Mouse (Mus musculus) midbrain, embryonic 16.5 days (tissue): ENCODE measurements around the gene Edrf1. TPM values are rescaled to one million over a fixed set of nuclear protein-coding genes. Genes with fewer than 3 reads are reported as not detected.
A peak's percentile ranks its signal among the peaks of the same experiment; 100 is the strongest.

Experiments
- ATAC-seq: fragments of 200-750 bp; cut with Nextera tagmentation; 2 replicates; pipeline ENCODE4 v1.8.0; 2017; ENCODE audit warnings: moderate TSS enrichment
- H3K27ac ChIP-seq: fragments of 300-500 bp; sonication (generic); 2 replicates; pipeline ENCODE4 v1.5.1; 2014; ENCODE audit warnings: mild to moderate bottlenecking, low read length, mixed read lengths
- H3K27me3 ChIP-seq: fragments of 300-500 bp; sonication (generic); 2 replicates; pipeline ENCODE4 v1.6.1; 2014; ENCODE audit warnings: low read depth, low read length, mixed read lengths; ENCODE audit not compliant: control insufficient read depth, insufficient read depth
- H3K36me3 ChIP-seq: fragments of 300-500 bp; sonication (generic); 2 replicates; pipeline ENCODE4 v1.6.1; 2014; ENCODE audit warnings: mild to moderate bottlenecking, low read length, moderate library complexity, mixed read lengths; ENCODE audit not compliant: control insufficient read depth, insufficient read depth
- H3K4me1 ChIP-seq: fragments of 300-500 bp; sonication (generic); 2 replicates; pipeline ENCODE4 v1.6.1; 2014; ENCODE audit warnings: mild to moderate bottlenecking, low read length, mixed read lengths; ENCODE audit not compliant: control insufficient read depth, insufficient read depth
- H3K4me2 ChIP-seq: fragments of 300-500 bp; sonication (generic); 2 replicates; pipeline ENCODE4 v1.6.1; 2014; ENCODE audit warnings: mild to moderate bottlenecking, low read length, mixed read lengths
- H3K4me3 ChIP-seq: fragments of 300-500 bp; sonication (generic); 2 replicates; pipeline ENCODE4 v1.5.1; 2014; ENCODE audit warnings: low read depth, mild to moderate bottlenecking, low read length, moderate library complexity, mixed read lengths
- H3K9ac ChIP-seq: fragments of 300-500 bp; sonication (generic); 2 replicates; pipeline ENCODE4 v1.6.1; 2014; ENCODE audit warnings: low read depth, low read length, mixed read lengths
- H3K9me3 ChIP-seq: fragments of 300-500 bp; sonication (generic); replicated peaks from 2 replicates; pipeline ENCODE4 v1.6.1; 2014; ENCODE audit warnings: mild to moderate bottlenecking, low read length, mixed read lengths; ENCODE audit not compliant: control insufficient read depth, poor library complexity, severe bottlenecking
- WGBS: fragments of 180-500 bp; shearing (Covaris S2); extraction: QIAGEN DNeasy Blood & Tissue Kit; methylation state at CpG from one replicate; pipeline ENCODE4 v1.1.7; 2014; 5-methylcytosine and 5-hydroxymethylcytosine counted together
- polyA plus RNA-seq: library from polyadenylated mRNA; unstranded; fragments of >200 nt; fragmentation: Nextera tagmentation; extraction: Ambion mirVana; gene quantifications from 2 replicates; pipeline ENCODE4 v1.2.1, GENCODE M21; 2015

Gene Edrf1
- polyA plus RNA-seq, 1 experiment from 2014 or later = 19.5 TPM

DNA sequence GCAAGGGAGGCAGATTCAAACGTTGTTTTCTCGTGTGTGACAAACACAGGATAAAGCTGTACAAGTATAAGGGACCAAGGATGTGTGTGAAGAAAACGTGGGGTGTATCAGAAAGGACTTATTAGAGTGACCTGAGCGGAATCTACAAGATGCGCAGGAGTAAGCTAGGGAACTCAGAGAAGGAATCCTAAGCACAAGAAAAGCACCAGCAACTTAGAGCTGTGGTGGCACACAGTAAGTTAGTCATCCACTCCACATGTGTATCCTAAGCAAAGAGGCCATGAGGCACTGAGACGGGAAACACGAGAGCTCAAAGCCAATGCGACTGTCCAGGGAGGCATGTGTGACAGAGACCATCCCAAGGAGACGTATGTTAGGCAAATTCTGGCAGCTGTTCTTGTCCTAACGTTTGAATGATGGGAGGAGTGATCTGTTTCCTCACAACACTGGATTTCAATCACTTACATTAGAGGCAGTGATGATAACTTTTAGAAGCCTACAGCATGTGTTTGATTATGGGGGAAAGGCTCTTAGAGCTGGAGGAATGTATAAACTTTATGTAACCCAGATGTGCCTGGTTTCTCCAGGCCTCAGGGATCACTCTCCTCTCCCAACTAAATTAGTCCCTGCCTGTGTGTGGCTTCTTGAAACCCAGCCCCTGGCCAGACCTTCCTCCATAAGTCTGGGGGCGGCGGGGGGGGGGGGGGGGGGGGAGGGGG is 2.3 kb upstream of the Edrf1 start:
- H3K27me3 ChIP-seq = no peaks in the 10 kb centered on the region
- no peaks in the 10 kb centered on the region for H3K36me3 ChIP-seq
- no peaks in the 10 kb centered on the region for H3K9me3 ChIP-seq
- WGBS = 61% methylated on average over 10 of the region's 12 CpGs
- ATAC-seq = no peak
- no peak overlapping the region for H3K27ac ChIP-seq
- H3K9ac ChIP-seq = no peak overlapping the region
- no peak overlapping the region for H3K4me2 ChIP-seq
- no peak overlapping the region for H3K4me3 ChIP-seq
- H3K4me1 ChIP-seq = peaks cover 8% of the 10 kb centered on the region

DNA sequence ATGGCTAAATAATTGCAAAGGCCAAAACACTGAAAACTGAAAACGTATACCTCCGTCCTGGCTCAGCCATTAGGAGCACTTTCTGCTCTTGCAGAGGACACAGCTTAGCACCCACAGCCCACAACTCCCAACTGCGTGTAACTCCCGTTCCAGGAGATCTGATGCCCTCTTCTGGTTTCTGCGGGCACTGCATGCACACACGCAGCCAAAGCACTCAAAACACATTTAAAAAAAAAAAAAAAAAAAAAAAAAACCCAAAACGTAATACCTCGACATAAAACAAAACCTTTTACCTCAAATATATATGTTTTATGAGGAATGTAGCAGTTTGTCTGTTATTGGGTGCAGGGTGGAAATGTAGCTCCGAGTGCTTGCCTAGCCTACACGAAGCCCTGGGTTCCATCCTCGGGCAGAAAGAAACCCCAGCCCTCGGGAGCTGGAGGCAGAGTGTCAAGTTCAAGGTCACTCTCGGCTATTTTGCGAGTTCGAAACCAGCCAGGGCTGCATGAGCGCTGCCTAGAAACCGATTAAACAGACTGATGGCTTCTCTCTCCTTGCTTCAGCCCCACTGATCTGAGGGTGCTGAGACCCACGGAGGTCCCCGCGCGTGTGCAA is 498 bp upstream of the Edrf1 start:
- Histone ChIP-seq H3K4me1 (peaks cover 8% of the 10 kb centered on the region), H3K9me3 (no peaks in the 10 kb centered on the region), H3K9ac (peak overlapping the region; percentile 94), H3K4me3 (peak overlapping the region; percentile 93), H3K27me3 (no peaks in the 10 kb centered on the region), H3K27ac (peak overlapping the region; percentile 90), H3K36me3 (peaks cover 6% of the 10 kb centered on the region), H3K4me2 (peak overlapping the region; percentile 55)
- peak; percentile 66 for ATAC-seq
- WGBS = 2% methylated on average over 21 of the region's 21 CpGs

DNA sequence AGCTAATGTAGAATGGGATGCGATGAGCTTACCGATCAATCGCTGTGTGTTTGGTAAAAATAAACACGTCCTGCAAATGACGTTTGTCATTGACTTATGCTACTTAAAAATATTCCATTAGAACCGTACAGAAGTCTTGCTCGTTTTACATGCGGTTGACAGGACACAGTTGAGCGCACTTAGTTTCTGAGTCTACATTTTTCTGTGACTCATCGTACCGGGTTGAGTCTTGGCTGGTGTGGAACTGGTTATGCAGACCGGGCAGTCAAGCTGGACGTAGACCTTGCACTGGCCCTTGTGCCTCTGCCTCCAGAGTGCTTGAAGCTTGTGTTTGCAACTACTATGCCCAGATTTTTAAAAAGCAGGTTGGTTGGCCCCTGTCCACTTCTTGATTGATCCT is 963 bp downstream of the Edrf1 start:
- WGBS = 14% methylated on average over 13 of the region's 13 CpGs
- no peak for ATAC-seq
- H3K9ac ChIP-seq = peak overlapping the region; percentile 94
- peaks cover 8% of the 10 kb centered on the region for H3K4me1 ChIP-seq
- peak overlapping the region; percentile 90 for H3K4me2 ChIP-seq
- no peaks in the 10 kb centered on the region for H3K9me3 ChIP-seq
- peaks cover 18% of the 10 kb centered on the region for H3K36me3 ChIP-seq
- no peak overlapping the region; the same call in 1 of the 2 replicates for H3K27ac ChIP-seq
- H3K4me3 ChIP-seq = peak overlapping the region; percentile 93
- no peaks in the 10 kb centered on the region for H3K27me3 ChIP-seq

DNA sequence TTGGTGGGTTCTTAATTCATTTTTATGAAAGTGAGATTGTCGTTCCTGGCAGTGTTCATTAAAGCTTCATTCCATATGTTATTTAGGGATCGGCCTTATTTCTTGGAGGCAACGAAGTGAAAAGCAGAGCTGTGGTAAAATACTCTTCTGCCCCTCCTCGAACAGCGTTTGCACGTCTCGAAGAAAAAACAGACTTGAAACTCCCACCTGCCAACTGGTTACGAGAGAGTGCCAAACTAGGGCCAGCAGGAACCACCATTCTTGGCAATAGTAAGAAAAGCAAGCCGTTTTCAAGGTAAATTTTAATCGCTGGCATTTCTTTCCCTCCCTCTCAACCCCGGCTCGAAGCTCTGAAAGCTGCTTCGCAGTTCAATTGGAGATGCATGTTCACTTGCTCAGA is 1.5 kb downstream of the Edrf1 start:
- Histone ChIP-seq H3K27me3 (no peaks in the 10 kb centered on the region), H3K9ac (no peak overlapping the region)

DNA sequence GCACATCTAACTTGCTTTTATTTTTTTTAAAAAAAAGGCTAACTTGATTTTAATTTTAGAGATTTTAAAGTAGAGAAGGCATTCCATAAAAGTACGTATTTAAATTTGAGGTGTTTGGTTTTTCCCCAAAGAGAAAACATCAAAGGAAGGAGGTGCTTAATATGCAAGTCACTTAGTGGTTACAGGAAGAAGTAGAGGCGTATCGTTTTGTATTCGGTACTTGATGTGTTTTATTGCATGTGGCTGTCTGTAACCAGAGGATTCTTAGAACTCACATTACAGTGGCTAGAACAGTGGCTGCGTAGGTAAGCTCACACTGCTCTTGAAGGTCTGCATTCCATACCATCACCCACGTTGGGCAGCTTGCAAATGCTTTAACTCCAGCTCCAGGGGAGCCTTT is 8.4 kb downstream of the Edrf1 start:
- Histone ChIP-seq H3K36me3 (peaks cover 42% of the 10 kb centered on the region), H3K9me3 (no peaks in the 10 kb centered on the region), H3K27me3 (no peaks in the 10 kb centered on the region), H3K4me3 (no peak overlapping the region), H3K27ac (no peak overlapping the region), H3K9ac (no peak overlapping the region), H3K4me1 (no peaks in the 10 kb centered on the region), H3K4me2 (no peak overlapping the region)
- no peak for ATAC-seq
- WGBS = 90% methylated on average over 6 of the region's 6 CpGs

More for the DNA sequence above, 1.5 kb downstream of the Edrf1 start:
- no peak for ATAC-seq
- Histone ChIP-seq H3K27ac (no peak overlapping the region), H3K4me2 (peak overlapping the region; percentile 90), H3K36me3 (peaks cover 18% of the 10 kb centered on the region), H3K4me3 (no peak overlapping the region), H3K4me1 (peaks cover 8% of the 10 kb centered on the region), H3K9me3 (no peaks in the 10 kb centered on the region)
- WGBS = 95% methylated on average over 13 of the region's 13 CpGs

- 84% methylated on average over 1 of the region's 1 CpGs for WGBS
- no peak for ATAC-seq
- no peaks in the 10 kb centered on the region for H3K9me3 ChIP-seq
These were observed 25.1 kb downstream of the Edrf1 start for GRCm38 (mm10) chr7:133662467-133662866.

DNA sequence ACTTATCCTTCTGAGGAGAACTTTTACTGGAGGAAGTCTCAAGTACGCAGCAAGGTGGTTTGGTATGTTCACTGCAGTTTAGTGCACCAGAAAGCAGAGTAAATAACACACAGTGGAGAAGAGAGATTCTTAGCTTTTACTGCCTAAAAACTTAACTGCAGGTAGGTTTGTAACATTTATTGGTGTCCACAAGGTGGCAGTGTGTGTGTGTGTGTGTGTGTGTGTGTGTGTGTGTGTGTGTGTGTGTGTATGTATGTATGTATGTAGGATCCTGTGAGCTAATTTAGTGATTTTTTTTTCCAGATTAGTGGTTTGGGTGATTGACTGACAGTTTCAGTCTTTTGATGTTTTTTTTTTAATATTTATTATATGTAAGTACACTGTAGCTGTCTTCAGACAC is 31.7 kb downstream of the Edrf1 start:
- ATAC-seq = no peak
- H3K9me3 ChIP-seq = no peaks in the 10 kb centered on the region
- no peaks in the 10 kb centered on the region for H3K4me1 ChIP-seq
- H3K9ac ChIP-seq = no peak overlapping the region
- WGBS = 93% methylated on average over 1 of the region's 1 CpGs
- H3K4me2 ChIP-seq = no peak overlapping the region
- H3K36me3 ChIP-seq = peaks cover 47% of the 10 kb centered on the region
- no peak overlapping the region for H3K4me3 ChIP-seq
- no peaks in the 10 kb centered on the region for H3K27me3 ChIP-seq
- no peak overlapping the region for H3K27ac ChIP-seq

More at GRCm38 (mm10) chr7:133662467-133662866, 25.1 kb downstream of the Edrf1 start:
- Histone ChIP-seq H3K4me2 (no peak overlapping the region), H3K4me3 (no peak overlapping the region), H3K4me1 (no peaks in the 10 kb centered on the region), H3K27me3 (no peaks in the 10 kb centered on the region), H3K36me3 (peaks cover 52% of the 10 kb centered on the region), H3K9ac (no peak overlapping the region), H3K27ac (no peak overlapping the region)

DNA sequence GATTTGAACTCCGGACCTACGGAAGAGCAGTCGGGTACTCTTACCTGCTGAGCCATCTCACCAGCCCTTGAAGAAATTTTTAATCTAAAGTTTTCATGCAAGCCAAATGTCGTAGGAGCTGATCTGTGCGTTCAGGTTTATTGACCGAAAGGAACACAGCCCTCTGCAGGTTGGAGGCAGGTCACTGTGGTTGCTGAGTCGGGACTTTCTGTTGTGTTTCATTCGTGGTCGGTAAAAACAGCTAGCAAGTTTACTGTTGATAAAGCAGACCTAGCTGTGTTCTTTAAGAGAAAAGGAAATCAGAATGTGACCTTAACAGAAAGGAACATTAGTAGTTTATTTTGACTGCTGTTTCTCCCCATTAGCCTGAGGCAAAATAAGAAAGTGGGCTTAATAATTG is 32.6 kb downstream of the Edrf1 start:
- no peak for ATAC-seq

GRCm38 (mm10) chr7:133670846-133671245 is 33.5 kb downstream of the Edrf1 start:
- H3K9me3 ChIP-seq = no peaks in the 10 kb centered on the region
- peaks cover 45% of the 10 kb centered on the region for H3K36me3 ChIP-seq
- H3K4me1 ChIP-seq = no peaks in the 10 kb centered on the region
- no peak overlapping the region for H3K4me2 ChIP-seq
- H3K27me3 ChIP-seq = no peaks in the 10 kb centered on the region
- ATAC-seq = no peak
- no peak overlapping the region for H3K4me3 ChIP-seq
- H3K9ac ChIP-seq = no peak overlapping the region
- H3K27ac ChIP-seq = no peak overlapping the region
- WGBS = 94% methylated on average over 3 of the region's 3 CpGs

More for the DNA sequence above, 32.6 kb downstream of the Edrf1 start:
- Histone ChIP-seq H3K36me3 (peaks cover 45% of the 10 kb centered on the region), H3K4me3 (no peak overlapping the region), H3K27me3 (no peaks in the 10 kb centered on the region), H3K27ac (no peak overlapping the region), H3K9me3 (no peaks in the 10 kb centered on the region), H3K4me1 (no peaks in the 10 kb centered on the region), H3K4me2 (no peak overlapping the region), H3K9ac (no peak overlapping the region)
- 93% methylated on average over 9 of the region's 9 CpGs for WGBS
